Mouse (Mus musculus) sigmoid colon, adult 10 weeks (tissue): Measurements from ENCODE around the gene Nde1. TPM values are rescaled to one million over a fixed set of nuclear protein-coding genes. Genes with fewer than 3 reads are reported as not detected.

Source experiments
- polyA plus RNA-seq: library from polyadenylated mRNA; stranded (reverse); fragments of 350-450 nt; fragmentation: Illumina TruSeq; extraction: RNeasy Lipid Tissue Mini Kit (QIAGEN cat#74804); gene quantifications from one replicate; pipeline ENCODE4 v1.2.3, GENCODE M21; 2014; ENCODE audit warnings: low read depth, low replicate concordance

Nde1 gene
- 8.7 TPM for polyA plus RNA-seq

DNA sequence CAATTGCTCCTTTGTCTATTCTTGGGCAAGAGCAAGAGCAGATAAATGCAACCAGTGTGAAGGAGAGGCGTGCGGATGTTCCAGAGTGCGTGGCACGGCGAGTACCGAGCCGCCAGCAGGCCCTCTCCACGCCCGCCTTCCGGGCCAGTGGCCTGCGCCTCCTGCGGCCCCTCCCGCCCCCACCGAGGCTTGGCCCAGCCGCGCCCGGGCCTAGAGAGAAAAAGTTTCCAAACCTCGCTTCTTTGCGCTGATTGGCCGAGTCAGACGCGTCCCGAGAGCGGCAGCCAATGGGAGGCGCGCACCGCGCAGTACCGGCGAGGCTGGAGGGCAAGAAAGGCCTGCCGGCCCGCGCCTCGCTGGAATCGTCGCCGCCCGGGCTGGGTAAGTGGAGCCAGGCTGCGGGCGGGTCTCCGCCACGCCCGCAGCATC is at the start of gene Nde1, which contains the start of gene Marf1:
Nde1 (plus strand) TSS at position 288 of the 429 bp plus-strand sequence.
Marf1 (minus strand) TSS at position 364 of the 429 bp plus-strand sequence.

Other genes starting within 250 kb of the Nde1 start
- gene 2900011O08Rik, start 176.7 kb upstream of the Nde1 start, polyA plus RNA-seq: 0.35 TPM
- gene Ifitm7, start 176.4 kb upstream of the Nde1 start, polyA plus RNA-seq: not detected
- gene Marf1, start 76 bp downstream of the Nde1 start, polyA plus RNA-seq: 80.8 TPM
- gene Myh11, start 128.1 kb downstream of the Nde1 start, polyA plus RNA-seq: 136 TPM
- 106 TPM for gene Fopnl, start 154.1 kb downstream of the Nde1 start, polyA plus RNA-seq
- 8.8 TPM for gene Abcc1, start 198.3 kb downstream of the Nde1 start, polyA plus RNA-seq